Mouse (Mus musculus) yolk sac, embryonic 10.5 days (tissue): ENCODE results near the gene Rbm15.

Source experiments
- DNase-seq: peaks from one replicate; pipeline ENCODE4 v3.0.0-alpha.2; 2017; ENCODE audit warnings: low spot score

The Rbm15 gene

DNA sequence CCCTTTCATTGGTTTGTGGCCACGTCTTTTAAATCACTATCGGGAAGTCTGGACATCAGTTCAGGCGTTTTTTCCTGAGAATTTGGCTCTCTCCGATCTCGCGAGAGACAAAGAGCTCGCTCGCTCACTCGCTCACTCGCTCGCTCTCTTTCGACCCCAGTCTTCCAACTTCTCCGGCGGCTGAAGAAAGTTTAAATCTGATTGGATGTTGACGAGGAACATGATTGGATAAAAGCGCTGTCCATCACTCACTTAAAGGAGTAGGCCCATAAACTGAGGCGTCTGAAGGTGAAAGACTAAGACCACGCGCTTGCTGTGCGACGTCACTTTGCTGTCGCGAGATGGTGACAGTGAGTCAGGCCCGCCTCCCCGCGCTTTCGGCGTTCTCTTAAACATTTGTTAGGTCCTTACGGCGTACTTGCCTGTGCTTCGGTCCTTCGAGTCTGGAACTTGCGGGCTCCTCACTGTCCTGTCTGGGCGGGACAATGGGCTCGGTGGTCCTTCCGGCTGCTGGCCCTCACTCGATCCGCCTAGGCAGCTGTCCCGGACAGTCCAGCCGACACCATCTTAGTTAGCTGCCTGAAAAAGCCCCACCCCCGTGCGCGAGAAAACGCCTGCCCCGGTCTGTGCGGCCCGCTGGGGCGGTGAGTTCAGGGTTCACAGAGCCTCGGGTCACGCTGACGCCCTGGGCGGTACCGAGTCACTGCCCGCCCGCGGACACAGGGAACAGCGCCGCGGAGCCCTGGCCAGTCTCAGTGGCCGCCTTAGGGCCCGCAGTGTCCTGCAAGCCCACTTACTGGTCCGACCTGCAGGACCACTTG, at the start of gene Rbm15:
Rbm15 (minus strand) TSS at position 293 of the 821 bp plus-strand sequence.
- DNase-seq = peak; percentile 98

- peak; percentile 17 for DNase-seq
Measured at GRCm38 (mm10) chr3:107379422-107379821, 45.9 kb upstream of the Rbm15 start.

GRCm38 (mm10) chr3:107378626-107379025, 45.2 kb upstream of the Rbm15 start:
- no peak for DNase-seq

GRCm38 (mm10) chr3:107374948-107375664, 41.6 kb upstream of the Rbm15 start:
- no peak for DNase-seq

GRCm38 (mm10) chr3:107369156-107369555, 35.7 kb upstream of the Rbm15 start:
- DNase-seq = no peak

GRCm38 (mm10) chr3:107367938-107368599, 34.6 kb upstream of the Rbm15 start:
- DNase-seq = no peak

DNA sequence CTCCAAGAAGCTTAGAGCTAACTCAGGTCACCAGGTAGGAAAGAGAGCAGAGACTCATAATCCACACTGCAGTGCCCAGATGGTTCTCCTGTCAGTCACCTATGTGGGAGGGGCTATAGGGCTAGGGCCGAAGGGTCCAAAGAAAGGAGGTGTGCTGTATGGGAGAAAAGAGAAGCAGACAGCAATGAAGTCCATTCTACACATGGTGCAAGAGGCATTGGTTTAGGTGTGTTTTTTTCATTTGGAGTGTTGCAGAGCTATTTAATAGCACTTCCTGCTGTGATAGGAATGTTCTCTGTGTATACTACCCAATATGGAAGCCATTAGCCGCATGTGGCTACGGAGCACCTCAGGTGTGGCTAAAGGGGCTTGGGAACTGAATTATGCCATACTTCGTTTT, 31.9 kb upstream of the Rbm15 start:
- no peak for DNase-seq

DNA sequence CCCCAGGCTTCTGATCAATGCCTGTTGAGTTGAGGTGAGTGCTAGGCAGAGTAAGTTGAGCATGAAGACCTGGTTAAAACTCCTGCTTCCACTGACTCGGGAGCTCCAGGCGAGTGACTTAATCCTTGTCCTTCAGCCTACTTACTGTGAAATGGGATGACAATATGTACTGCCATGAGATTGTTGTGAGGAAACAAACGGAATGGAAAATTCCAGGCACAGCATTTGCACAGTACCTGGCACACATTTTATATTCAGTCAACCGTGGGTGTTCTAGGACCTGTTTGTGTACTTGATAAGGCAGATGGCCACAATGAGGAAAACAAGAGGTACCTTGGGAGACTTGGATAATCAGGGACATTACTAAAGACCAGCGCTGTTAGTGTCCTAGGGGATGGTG, 29.9 kb upstream of the Rbm15 start:
- no peak for DNase-seq

DNA sequence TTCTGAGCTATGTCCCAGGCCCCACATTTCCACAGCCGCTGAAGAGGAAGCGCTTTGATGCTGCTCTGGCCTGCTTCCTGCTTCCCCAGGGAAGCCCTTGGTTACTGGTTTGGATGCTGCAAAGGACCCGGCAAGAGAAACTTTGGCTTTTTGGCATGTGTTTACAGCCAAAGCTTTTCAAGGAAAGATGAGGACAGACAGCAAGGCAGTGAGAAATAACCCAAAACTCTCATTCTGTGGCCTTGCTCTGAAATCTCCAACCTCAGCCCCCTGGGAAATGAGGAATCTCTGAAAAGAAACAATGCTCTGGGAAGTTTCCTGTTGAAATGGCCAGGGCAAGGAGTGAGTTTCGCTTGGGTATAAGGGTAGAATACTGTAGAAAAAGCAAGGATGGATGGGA, 26.9 kb upstream of the Rbm15 start:
- no peak for DNase-seq

- DNase-seq = no peak
Measured at GRCm38 (mm10) chr3:107357700-107358234, 24.3 kb upstream of the Rbm15 start.

GRCm38 (mm10) chr3:107356964-107357441, 23.5 kb upstream of the Rbm15 start:
- DNase-seq = peak; percentile 55

DNA sequence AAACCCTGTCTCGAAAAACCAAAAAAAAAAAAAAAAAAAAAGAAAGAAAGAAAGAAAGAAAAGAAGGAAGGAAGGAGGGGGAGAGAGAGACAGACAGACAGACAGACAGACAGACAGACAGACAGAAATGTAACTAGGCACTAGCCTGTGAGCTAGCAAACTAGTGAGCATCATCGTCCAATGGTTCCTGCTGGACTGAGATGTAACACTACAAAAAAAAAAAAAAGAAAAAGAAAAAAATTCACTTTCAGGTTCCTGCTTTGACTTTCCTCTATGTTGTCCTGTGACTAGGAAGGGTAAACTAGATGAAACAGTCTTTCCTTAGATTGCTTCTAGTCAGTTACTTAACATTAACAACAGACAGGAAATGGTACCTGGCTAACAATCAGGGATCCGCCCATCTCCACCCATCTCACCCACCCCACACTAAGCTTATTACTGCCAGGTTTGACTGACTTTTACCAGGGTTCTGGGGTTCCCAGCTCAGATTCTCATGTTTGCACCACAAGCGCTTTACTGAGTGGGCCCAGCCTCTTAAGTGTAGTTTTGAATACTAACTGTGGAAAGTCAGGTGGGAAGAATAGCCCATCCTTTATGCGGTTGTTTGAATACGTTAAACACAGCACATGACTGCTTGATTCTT, 22.3 kb upstream of the Rbm15 start:
- DNase-seq = no peak

- no peak for DNase-seq
Measured at GRCm38 (mm10) chr3:107351706-107352105, 18.2 kb upstream of the Rbm15 start.

- DNase-seq = no peak
Measured at GRCm38 (mm10) chr3:107349006-107349405, 15.5 kb upstream of the Rbm15 start.

- no peak for DNase-seq
Measured at GRCm38 (mm10) chr3:107345033-107345725, 11.7 kb upstream of the Rbm15 start.

- DNase-seq = no peak
Measured at GRCm38 (mm10) chr3:107343971-107344370, 10.5 kb upstream of the Rbm15 start.

DNA sequence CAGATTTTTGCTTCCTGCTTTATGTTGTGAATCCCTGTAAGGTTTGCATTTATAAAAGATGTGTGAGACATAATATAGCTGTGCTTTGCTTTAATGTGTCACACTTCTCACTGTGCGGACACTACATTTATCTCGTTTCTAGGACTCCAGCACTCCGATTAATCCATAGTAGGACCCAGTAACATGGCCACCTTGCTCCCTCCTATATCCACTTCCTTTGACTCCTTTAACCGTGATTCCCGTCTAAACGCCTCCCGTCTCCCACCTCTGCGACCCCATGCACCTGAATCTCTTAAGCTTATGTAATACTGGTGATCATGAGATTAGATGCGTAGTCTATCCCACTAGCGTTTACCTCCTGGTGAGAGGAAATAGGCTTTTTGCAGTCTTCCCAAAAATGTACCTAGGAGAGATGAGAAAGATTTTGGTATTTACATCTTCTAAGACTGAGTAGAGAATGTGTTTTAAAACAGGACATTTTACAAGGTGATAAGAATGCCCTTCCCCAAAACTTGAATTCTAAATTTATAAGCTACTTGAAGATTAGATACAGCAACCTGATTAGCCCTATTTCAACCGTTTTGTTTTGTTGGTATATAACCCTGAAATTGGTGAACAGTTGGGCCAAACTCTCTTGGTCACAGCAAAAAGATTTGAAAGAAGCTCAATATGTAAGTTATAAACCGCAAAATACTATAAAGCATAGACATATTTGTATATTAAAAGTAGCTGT, 895 bp upstream of the Rbm15 start:
- no peak for DNase-seq

GRCm38 (mm10) chr3:107332960-107333380, 503 bp downstream of the Rbm15 start:
- peak; percentile 98 for DNase-seq

DNA sequence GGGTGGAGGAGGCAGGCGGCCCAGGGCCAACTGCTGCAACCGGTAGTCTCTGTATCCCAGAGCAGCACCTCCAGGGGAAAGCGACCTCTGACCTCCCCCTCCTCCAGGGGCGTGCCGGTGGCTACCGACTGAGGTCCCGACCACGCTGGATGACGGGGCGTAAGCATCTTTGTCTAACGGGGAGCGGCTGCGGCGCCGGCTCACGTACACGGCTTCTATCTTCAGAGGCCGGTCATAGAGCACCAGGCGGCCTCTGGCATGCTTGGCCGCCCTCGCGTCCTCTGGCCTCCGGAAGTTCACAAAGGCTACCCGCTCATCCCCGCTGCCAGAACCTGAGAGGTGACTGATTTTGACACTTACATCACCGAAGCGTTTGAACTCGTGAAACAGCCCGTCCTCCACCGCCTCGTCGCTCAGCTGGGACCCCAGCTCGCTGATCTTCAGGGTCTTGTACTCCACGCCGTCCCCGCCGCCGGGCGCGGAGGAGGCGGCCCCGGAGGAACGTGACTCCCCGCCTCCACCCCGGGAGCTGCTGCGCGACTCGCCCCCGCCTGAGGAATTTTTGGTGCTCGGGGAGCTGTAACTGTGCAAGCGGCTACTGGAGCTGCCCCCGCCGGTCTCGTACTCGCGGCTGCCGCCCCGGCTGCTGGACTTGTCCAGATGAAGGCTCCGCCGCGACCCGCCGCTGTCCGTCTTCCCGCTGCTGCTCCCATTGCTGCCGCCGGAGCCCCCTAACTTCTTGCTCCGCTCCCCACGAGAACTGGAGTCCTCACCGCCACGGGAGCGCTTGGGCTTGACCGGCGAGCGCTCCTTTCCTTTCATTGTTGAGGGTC, 1.1 kb downstream of the Rbm15 start:
- peak; percentile 80 for DNase-seq

DNA sequence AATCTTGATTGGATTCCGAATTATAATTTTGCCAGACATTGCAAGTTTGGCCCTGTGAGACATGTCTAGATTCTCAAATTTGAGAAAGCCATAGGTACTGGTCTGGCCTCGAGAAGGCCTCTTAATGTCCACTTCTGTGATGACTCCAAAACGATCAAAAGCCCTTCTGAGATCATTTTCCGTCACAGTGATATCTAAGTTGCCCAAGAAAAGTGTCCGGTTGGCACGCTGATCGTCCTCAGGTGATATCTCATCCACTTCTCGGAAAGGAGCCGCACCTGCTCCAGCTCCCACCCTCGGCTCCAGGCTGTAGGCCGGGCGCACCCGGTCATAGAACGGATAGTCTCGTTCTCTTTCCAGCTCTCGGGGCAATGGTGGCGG, 1.7 kb downstream of the Rbm15 start:
- no peak for DNase-seq
